Mouse (Mus musculus): ENCODE data around the gene Fmnl2.

Gene Fmnl2

DNA sequence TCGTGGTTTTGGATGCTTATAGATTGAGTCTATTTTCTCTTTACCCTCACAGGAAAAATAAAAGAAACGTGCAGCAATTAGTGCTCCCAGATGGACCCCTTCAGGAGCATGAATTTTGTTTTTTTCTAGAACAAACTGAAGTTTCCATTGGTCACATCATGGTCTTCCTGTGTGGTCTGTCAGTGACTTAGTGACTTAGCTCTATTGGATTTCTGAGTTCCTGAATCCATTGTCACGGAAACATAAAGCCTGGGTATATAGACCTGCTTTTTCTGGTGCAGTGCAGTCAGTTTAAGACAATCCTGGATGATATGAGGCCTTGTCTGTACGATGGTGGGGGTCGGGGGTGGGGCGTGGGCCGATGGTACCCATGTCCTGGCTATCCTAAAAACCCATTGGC lies 7.0 kb downstream of the Fmnl2 start:
- no peak for DNase-seq (ENCODE audit: low read depth)

DNA sequence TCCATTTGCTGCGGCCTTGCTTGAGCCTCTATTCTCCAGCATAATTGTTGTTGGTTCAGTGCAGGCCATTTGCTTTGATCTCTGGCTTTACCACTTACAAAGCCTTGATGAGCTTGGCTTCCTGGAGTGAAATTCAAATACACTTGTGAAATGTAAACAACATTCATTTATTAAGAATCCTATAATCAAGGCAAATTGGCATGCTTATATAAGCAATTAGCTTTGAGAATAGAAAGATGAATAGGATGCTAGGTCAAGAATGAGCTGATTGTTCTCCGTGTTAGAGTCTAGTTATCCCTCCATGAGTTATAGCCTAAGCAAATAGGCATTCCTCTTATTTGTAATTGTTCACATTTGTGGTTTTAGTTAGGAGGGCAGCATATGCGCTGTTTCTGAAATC lies 8.5 kb downstream of the Fmnl2 start:
- no peak for DNase-seq (ENCODE audit: low read depth)

DNA sequence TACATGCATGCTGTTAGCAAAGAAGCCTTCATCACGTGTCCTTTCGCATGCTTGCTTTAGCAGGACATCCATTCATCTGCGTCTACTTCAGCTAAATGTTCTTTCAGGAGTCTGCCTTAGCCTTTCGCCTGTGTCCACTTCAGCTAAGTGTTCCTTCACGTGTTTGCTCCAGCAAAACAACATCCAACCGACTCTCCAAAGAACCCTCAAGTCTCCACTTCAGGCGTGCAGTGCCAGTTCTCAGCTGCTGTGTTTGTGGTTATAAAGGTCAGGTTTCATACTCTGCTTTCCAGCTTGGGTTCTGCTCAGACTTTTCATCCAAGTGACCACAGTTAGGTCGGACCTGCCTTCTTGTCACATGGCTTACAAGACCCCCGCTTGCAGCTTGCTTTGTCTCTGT lies 10.1 kb downstream of the Fmnl2 start:
- no peak for DNase-seq (ENCODE audit: low read depth)

DNA sequence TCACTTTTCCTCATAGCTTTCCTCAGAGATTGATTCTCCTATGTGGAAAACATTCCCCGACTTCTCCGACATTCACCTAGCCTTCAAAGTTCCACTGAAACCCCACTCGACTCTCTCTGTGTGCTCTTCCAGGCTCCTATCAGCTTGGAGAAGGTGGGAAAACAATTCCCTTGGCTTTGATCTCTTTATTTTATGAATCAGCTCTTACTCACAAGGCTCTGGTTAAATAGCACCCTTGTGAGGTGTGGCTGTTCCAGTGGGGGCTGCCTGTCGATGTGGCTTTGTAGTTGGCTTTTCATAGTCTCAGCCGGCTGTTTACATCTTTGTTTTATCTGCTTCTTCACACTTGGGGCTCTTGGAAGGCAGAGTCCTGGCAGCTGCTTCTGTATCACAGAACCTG lies 10.5 kb downstream of the Fmnl2 start:
- no peak for DNase-seq (ENCODE audit: low read depth)

DNA sequence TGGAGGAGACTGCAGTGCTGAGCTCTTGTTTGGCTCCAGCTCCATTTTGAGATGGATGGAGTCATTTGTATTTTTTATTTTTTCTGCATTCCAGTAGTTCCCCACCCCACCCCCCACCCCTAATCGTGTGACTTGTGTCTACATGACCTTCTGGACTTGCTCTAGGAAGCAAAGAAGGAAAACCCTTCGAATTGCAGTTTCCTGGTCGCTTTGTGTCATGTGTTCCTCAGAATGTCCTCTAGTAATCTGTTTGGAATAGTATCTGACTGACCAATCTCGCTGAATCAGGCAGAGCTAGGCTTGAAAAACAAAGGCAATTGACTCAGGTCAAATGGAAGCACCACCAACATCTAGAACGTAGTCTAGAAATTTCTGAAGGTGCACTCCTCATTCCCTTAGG lies 15.0 kb downstream of the Fmnl2 start:
- no peak for DNase-seq (ENCODE audit: low read depth)

DNA sequence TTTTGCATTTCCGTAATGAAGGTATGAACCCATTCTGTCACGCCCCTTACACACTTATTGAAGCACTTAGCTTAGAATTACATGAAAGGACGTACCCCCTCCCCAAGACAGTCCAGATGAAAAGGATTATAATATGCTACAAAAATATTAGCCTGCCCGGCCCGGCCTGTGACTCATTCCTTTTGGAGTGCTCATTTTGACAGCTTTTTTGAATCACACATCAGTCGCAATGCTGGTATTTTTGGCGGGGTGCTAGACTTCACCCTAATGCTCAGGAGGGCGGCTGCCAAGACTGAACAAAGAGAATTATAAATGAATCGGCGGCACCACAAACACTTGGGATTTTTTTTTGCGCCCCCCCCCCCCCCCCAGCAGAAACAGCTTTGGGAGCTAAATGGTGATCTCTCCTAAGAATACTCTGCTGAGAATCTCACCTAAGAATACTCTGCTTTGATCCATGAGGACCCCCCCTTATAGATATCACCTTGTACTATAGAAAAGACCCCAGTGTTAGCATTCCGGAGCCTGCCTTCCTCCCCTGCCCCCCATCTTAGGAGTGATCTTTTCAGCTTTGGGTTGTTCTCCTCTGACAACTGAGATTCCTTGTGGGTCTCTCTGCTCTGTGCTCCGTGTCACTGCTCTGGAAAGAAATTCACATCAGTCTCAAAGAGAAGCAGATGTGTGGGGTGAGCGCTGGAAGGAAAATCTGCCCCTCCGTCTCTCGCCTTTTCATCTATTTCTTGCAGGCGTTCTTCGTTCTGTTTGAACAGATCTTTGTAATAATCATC lies 15.8 kb downstream of the Fmnl2 start:
- DNase-seq (ENCODE audit: low read depth) = peak; percentile 85

DNA sequence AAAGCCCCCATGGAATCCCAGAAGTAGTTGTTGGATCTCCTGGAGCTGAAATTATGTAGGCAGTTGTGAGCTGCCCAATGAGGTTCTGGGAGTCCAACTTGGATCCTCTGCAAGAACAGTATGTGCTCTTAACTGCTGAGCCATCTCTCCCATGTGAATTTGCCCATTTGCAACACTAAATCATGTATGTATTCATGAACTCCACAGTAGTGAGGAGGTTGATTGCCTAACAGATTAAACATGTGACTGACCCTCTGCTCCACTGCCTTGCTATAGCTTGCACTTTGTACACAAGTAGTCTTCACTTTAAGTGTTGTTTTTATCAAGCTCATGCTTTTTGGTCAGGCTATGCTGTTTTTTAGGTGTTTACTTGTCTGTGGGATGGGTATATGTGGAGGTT lies 17.1 kb downstream of the Fmnl2 start:
- DNase-seq (ENCODE audit: low read depth) = peak; percentile 61

DNA sequence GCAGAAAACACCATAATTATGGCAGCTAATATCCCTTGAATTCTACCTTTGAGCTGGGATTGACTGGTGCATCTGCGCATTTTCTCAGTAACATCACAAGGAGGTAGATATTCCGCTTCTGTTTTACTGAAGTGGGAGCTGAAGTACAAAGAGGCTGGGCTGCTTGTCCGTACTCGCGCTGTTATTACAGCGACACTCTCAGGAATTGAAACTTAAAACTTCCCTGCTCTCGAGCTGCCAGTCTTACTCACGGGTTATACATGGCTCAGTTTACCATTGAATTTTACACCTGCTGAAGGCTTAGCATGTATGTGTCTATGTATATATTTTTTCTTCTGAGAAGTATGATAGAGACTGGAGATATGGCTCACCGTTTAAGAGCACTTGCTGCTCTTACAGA lies 18.1 kb downstream of the Fmnl2 start:
- DNase-seq (ENCODE audit: low read depth) = no peak

DNA sequence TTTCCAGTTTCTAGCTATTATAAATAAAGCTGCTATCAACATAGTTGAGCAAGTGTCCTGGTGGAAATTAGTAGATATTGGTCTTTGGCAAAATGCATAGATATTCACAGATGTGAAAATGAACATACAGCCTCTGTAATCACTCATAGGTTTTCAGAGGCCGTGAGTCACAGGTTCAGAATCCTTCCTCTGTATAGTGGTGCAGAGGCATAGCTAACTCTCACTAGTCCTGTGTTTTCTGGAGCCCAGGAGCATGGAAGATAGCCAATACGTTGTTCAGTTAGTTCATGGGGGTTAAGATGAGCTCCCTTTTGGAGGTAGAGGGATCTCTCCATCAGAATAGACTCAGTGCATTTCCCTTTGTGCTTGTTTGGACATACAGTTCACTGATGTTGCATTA lies 25.7 kb downstream of the Fmnl2 start:
- DNase-seq (ENCODE audit: low read depth) = peak; percentile 76

DNA sequence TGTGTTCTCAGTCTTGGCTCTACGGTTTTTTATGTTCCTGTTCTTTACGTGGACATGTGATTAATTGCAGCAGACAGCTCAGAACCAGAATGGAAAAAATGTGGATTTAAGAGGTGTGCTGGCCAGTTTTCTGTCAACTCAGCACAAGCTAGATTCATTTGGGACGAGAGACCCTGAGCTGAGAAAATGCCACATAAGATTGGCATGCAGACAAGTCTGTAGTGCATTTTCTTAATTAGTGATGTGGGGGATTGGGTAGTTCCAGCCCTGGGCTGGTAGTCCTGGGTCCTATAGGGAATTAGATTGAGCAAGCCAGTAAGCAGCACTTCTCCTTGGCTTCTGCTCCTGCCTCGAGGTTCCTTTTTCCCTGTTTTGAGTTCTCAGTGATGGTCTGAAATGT lies 26.4 kb downstream of the Fmnl2 start:
- peak; percentile 47 for DNase-seq (ENCODE audit: low read depth)

DNA sequence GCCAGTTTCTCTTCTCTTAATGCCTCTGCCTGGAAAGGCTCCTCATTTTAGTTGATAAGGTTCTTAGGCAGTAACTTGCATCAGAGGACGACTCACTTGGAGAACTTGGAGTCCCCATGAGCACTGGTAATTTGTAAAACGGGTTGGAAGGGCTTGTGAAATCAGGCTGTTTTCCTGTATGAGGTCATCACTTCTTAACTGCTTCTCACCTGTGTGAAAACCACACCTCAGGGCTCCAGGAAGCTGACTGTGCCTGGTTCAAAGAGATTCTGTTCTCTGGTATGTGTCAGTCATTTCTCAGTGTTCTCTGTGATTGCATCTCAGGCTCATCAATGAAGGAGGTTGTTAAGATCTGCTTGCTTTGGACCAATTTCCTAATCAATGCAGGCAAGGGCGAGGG lies 27.4 kb downstream of the Fmnl2 start:
- peak; percentile 39 for DNase-seq (ENCODE audit: low read depth)

DNA sequence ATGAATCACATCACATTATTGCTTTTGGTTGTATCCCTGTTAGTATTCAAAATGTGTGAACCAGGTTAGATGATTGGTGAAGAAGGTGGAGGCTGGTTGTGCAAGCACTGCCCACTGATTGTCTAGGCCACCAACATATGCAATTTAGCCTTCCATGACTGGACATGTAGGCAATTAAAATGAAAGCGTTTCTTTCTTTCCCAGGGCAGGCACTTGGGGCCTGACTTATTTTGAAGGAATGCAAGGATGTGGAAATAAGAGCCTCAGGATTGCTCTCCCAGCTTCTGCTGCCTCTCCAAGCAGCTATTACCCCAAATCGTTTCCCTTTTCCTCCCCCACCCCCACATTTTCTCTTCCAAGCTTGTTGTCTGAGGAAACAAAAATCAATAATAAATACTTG lies 29.6 kb downstream of the Fmnl2 start:
- DNase-seq (ENCODE audit: low read depth) = peak; percentile 76

DNA sequence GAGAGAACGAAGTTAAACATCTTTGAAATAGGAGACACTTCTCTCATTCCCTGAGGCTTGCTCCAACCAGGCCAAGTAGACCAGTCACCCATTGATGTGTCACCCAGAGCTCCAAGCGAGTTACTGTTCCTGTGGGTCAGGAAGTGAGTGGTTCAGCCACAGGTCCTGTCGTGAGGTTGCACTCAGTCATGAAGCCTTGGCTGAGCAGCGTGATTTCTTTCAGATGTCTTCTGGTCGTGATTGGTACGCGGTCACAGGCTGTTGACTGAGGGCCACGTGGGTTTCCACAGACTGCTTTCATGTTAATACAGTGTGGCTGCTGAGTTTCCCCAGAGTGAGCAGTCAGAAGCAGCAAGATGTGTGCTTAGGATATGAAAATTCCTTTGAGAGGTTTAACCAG lies 33.5 kb downstream of the Fmnl2 start:
- peak; percentile 63 for DNase-seq (ENCODE audit: low read depth)

DNA sequence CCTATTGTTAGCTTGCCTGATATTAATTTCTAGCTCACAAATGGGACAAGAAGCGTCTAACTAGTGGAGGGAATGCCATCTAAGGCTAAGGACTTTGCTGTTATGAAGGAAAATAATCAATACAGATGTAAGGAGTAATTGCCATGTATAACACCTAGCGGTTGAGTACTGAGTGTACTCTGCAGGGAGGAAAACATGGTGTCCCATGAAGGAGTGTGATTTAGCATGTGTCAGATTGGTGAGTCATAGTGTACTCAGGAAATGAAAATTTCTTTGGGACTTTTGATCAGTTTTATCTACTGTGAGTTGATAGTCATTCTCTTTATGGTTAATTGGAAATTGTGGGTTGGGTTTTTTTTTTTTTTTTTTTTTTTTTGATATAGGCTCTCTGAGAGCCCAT lies 34.1 kb downstream of the Fmnl2 start:
- no peak for DNase-seq (ENCODE audit: low read depth)

DNA sequence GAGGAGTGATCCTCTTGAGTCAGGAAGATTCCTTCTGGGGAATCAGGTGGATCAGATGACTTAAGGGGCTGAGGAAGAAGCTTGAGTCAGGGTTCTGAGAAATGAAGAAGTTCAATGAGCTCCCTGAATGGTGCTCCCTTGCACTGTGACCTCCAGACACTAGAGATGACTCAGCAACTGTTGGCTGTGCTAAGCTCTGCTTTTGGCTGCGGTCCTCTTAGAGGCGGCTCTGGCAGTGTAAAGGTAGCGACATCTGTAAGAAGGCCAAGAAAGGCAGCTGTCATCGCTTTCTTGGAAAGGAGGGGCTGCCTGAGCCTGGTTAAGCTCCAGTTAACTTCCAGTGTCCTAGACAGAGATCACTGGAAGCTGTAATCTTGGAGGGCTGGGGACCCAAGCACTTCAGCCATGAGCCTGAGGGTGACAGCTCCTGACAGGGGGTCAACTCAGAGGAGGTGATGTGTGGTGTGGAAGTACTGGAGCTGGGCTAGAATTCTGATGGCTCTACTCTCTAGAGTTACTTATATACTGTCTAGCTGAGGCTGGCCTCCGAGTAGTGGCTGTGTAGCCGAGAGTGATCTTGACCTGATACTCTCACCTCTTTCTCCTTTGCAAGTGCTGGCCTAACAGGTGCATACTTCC lies 37.4 kb downstream of the Fmnl2 start:
- DNase-seq (ENCODE audit: low read depth) = peak; percentile 89

DNA sequence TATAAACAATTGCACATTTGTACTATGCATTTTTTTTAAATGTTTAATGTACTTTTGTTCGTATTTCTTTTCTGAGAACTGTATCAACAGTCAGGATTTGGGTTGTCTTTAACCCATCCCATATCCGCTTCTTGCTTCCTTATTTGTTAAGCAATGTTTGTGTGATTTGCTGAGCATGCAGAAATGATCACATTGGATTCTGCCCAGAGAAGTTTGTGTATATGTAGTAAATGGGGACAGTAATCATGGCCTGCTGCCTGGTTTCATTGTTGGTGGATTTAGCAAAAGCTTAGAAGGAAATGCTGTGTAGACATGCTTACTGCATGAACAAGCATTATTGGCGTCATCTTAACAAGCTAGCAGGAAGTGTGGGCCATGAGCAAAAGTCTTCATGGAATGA lies 39.3 kb downstream of the Fmnl2 start:
- DNase-seq (ENCODE audit: low read depth) = no peak

DNA sequence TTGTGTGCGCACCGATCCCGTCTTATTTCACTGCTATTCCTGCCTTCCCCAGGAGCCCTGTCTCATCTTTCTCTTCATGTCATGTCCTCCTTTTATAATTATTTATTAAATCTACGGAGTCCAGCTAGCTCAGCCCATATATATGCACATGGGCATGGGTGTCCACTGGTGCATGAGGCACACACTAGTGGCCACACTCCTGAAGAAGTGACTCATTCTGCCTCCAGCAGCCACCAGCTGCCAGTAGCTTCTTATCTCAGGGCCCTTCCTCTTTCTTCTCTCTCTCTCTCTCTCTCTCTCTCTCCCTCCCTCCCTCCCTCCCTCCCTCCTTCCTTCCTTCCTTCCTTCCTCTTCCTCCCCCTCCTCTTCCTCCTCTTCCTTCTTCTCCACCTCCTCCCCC lies 43.1 kb downstream of the Fmnl2 start:
- no peak for DNase-seq (ENCODE audit: low read depth)

DNA sequence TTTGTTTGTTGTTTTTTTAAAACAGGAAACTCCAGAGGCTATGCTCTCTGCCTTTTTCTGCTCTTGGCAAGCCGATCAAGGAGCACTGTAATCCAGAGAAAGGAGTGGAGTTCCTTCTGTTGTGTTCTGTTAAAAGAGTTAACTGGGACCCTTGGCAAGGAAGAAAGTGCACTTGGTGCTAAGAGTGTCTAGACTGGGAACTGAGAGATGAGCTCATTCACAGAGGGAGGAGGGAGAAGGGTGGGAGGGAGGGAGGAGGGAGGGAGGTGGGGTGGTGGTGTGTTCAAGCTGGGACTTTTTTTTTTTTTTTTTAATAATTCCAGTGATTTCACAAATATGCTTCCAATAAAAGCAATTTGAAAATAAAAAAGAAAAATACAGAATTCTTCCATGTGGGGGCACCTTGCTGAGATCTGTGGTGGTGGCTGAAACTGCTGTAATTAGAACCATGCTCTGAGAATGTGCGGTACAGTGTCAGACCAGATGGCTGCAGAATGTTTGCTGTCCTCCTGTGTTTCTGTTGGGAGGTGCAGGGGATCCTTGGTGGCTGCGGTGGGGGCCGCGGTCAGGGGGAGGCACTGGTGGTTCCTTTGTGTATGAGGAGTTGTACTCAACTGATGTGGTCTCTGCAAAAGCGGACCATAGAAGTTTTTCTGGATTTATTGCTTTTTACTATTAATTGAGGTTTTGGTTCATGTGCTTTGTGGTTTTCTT lies 43.8 kb downstream of the Fmnl2 start:
- DNase-seq (ENCODE audit: low read depth) = no peak

DNA sequence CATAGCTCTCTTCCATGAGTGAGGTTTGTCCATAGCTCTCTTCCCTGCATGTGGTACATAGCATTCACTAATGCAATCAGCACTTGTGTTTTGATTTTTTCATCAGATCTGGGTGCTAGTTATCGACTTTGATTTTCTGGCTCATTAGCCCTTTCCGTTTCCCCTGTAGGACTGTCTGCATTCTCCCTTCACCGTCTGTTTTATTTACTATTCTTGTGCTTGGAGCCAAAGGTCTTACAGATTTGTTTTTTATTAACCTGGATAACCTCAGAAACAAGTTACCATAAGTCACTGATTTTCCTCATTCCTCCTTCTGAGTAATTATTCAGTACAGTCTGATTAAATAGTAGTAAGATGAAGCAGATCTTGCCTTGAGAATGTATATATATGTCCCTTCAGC lies 44.8 kb downstream of the Fmnl2 start:
- DNase-seq (ENCODE audit: low read depth) = no peak

DNA sequence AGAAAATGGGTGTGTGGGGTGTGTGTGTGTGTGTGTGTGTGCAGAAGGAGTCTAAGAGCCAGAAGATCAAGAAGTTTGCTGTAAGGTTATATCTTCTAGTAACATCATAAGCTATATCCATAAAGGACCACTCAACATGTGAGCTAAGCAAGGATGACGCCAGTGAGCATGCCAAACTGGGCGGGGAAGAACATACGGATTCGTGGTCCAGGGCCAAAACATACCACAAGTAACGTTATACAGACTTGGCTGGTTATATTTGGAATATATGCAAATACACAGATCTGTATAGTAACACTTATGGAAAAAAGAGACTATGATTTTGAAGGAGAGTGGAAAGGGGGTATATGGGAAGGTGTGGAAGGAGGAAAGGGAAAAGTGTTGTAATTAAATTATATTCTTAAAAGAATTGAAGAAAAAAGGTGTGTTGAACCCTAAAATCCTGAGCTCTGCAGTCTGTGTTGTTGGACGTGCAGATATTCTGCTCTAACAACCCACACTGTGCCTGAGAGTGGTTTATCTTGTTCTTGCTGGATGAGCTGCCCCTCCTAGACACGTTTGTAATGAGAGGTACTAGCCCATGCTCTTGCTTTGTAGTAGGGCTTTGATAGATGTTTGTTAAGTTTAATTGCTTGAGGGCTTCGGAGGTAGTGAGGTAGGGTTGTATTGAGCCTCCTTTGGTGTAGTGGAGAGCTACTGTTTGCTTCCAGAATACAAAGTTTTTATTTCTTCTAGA lies 45.7 kb downstream of the Fmnl2 start:
- peak; percentile 50 for DNase-seq (ENCODE audit: low read depth)

DNA sequence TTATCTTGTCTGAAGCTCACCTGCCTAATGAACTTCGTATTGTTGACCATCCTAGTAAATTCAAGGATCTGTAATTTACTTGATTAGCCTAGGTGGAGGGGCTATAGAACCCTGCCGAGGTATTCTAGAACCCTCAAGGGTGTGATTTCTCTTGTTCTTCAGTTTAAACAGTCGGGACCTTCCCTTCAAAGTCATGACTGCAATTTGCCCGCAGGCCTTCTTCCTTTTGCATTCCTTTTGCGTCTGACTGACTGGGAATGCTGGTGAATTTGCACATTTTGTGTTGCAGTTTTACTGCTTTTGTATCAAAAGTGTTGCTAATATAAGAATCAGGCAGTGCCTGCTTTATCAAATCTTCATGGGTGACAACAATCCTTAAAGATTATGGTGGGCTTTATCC lies 46.9 kb downstream of the Fmnl2 start:
- no peak for DNase-seq (ENCODE audit: low read depth)

DNA sequence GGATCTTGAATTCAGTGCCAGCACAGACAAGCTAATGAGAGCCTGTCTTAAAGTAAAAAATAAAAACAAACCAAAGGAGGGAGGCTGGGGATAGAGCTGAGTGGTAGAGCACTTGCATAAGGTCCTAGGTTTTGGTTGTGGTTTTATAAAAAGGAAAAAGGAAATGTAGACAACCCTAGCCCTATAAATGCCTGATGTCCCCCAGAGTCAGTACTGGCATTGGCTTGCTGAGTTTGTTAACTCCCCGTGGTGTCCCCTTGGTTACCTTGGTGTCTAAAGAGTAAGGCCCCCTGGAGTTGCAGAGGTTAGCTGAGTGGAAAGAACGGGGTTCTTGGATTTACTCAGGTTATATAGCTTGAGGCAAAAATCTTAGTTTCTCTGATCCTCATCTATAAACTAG lies 55.7 kb downstream of the Fmnl2 start:
- no peak for DNase-seq (ENCODE audit: low read depth)

DNA sequence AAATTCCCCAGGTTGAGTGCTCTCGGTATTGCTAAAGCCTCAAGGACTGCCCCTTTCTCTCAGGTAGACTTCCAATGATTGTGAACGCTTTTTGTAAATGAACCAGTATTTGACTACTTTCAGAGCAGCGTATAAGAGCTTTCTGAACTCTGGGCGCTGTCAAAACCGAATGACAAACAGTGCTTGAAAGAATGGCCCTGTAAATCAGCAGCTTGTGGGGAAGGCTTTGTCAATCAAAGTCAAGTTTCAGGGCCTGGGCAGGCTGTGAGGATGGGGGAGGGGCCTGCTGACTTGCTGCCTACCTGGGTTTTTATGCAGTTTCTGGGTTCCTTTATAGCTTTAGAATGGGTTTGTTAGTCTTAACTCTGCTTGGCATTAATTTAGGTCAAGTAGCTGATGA lies 56.1 kb downstream of the Fmnl2 start:
- DNase-seq (ENCODE audit: low read depth) = no peak
